21 mouse cellular contexts compared by ENCODE assay signal in the genomic region with DNA sequence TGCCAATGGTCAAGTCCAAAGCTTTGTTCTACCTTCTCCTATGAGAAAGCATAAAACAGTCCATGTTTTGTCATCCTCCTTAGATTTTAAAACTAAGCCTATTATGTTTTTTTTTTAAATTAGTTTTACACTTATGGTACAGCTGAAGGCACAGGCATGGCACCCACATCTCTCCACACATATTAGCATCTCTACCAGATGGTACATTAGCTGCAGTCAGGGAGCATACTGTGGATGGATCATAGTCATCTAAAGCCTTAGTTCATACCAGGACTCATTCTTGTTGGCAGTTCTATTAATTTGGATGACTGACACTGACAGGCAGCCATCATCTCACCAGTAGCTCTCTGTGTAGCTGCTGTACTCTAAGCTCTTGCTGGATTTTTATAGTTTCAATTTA.
DNase-seq lines count a peak whose midpoint lies in the region; ATAC-seq and TF ChIP-seq lines count a peak whose summit lies in the region.
"Had no signal": no experiment of that assay in that cellular context is flagged by ENCODE, and none has a peak within 500 bp of the region (broad histone marks: within the 10 kb centered on the region; RNA-seq: fewer than 3 reads in every experiment).

No protein-coding gene starts in this region.

- ATAC-seq in forebrain, postnatal 0 days: peak; percentile 62
- no peak for ATAC-seq in forebrain, embryonic 12.5 days (ENCODE audit: low FRiP score)
- ATAC-seq: forebrain, embryonic 14.5 days; hindbrain, embryonic 16.5 days had no signal

- no peaks in the 10 kb centered on the region for H3K36me3 ChIP-seq in forebrain, postnatal 0 days (ENCODE audit: insufficient read depth)
- no peaks in the 10 kb centered on the region for H3K36me3 ChIP-seq in forebrain, embryonic 12.5 days (replicated peaks)
- H3K36me3 ChIP-seq: embryonic facial prominence, embryonic 10.5 days; heart, embryonic 10.5 days; hindbrain, embryonic 12.5 days had no signal

- no peak for DNase-seq in forebrain, postnatal 0 days
- peak in 1 of 2 experiments; percentile 57 for DNase-seq in layer of hippocampus, adult 2 months (ENCODE audit: low spot score in 2 of 2)
- DNase-seq in layer of hippocampus, postnatal 10 days (ENCODE audit: low spot score in 2 of 2): no peak
- DNase-seq in right cerebral cortex, postnatal 25 days: peak; percentile 9
- DNase-seq in right cerebral cortex, postnatal 4 days: no peak
- DNase-seq in telencephalon, adult 2 months (ENCODE audit: low read depth, low spot score): peak; percentile 49
- no peak for DNase-seq in cerebellum, postnatal 4 days (ENCODE audit: low spot score in 2 of 2)
- DNase-seq: adrenal gland, postnatal 10 days; cerebellum, adult 11-12 months; cerebellum, adult 9-11 months; cerebellum, postnatal 36 days; gastrocnemius, postnatal 36 days; heart, adult 18-20 months; heart, postnatal 10 days; heart, postnatal 4 days had no signal

- TF ChIP-seq CTCF in forebrain, postnatal 0 days (IDR thresholded peaks at IDR 0.05; ENCODE audit: low read depth): no peak
- no peak for TF ChIP-seq CTCF in layer of hippocampus, adult 2 months (conservative IDR thresholded peaks at IDR 0.05)

- H3K9ac ChIP-seq in forebrain, postnatal 0 days: no peak overlapping the region
- no peak overlapping the region for H3K9ac ChIP-seq in forebrain, embryonic 12.5 days
- H3K9ac ChIP-seq: hindbrain, embryonic 12.5 days had no signal

- H3K4me3 ChIP-seq in forebrain, postnatal 0 days (ENCODE audit: low read depth, low read length): no peak overlapping the region
- no peak overlapping the region for H3K4me3 ChIP-seq in forebrain, embryonic 12.5 days (replicated peaks)
- H3K4me3 ChIP-seq in layer of hippocampus, adult 2 months: no peak overlapping the region
- H3K4me3 ChIP-seq: embryonic facial prominence, embryonic 10.5 days; heart, embryonic 10.5 days; hindbrain, embryonic 12.5 days had no signal

- no peaks in the 10 kb centered on the region for H3K27me3 ChIP-seq in forebrain, postnatal 0 days (ENCODE audit: insufficient read depth, low read length)
- H3K27me3 ChIP-seq in forebrain, embryonic 12.5 days: no peaks in the 10 kb centered on the region
- H3K27me3 ChIP-seq: hindbrain, embryonic 12.5 days had no signal

- no peak overlapping the region for H3K4me2 ChIP-seq in forebrain, postnatal 0 days (ENCODE audit: low read depth)
- no peak overlapping the region for H3K4me2 ChIP-seq in forebrain, embryonic 12.5 days
- H3K4me2 ChIP-seq: hindbrain, embryonic 12.5 days had no signal

- H3K9me3 ChIP-seq in forebrain, postnatal 0 days (ENCODE audit: low read length): no peaks in the 10 kb centered on the region
- no peaks in the 10 kb centered on the region for H3K9me3 ChIP-seq in forebrain, embryonic 12.5 days
- H3K9me3 ChIP-seq: embryonic facial prominence, embryonic 10.5 days; heart, embryonic 10.5 days; hindbrain, embryonic 12.5 days had no signal

- H3K27ac ChIP-seq in forebrain, postnatal 0 days (ENCODE audit: low read depth, low read length): no peak overlapping the region
- H3K27ac ChIP-seq in forebrain, embryonic 12.5 days: no peak overlapping the region
- peak overlapping the region; percentile 72 for H3K27ac ChIP-seq in layer of hippocampus, adult 2 months
- H3K27ac ChIP-seq: embryonic facial prominence, embryonic 10.5 days; heart, embryonic 10.5 days; hindbrain, embryonic 12.5 days had no signal

- H3K4me1 ChIP-seq in forebrain, postnatal 0 days (ENCODE audit: insufficient read depth): no peaks in the 10 kb centered on the region; the same call in 1 of the 2 replicates
- no peaks in the 10 kb centered on the region for H3K4me1 ChIP-seq in forebrain, embryonic 12.5 days
- H3K4me1 ChIP-seq: embryonic facial prominence, embryonic 10.5 days; heart, embryonic 10.5 days; hindbrain, embryonic 12.5 days had no signal

Comparison
In these comparisons a context has a peak if more than half of its experiments do, and no peak if none do; other contexts are left out.
1. DNase-seq: peak in right cerebral cortex, postnatal 25 days (single experiment) and telencephalon, adult 2 months (single experiment); none in forebrain, postnatal 0 days (single experiment), layer of hippocampus, postnatal 10 days (0 of 2), right cerebral cortex, postnatal 4 days (single experiment) and cerebellum, postnatal 4 days (0 of 2).